Mouse (Mus musculus) adrenal gland, adult 18-20 months (tissue): ENCODE measurements around the gene Slc9a4. TPM values are rescaled to one million over a fixed set of nuclear protein-coding genes. Genes with fewer than 3 reads are reported as not detected.
"Not testable (repeated sequence)": the region's sequence is repeated elsewhere in the genome, so short reads cannot be mapped to it uniquely, and the experiment has no call there.

Experiments
- DNase-seq, 2 experiments: peaks; one replicate each; pipeline ENCODE4 v3.0.0; 2021 to 2022; ENCODE audit warnings: low spot score in 2 of 2
- long read RNA-seq, 2 experiments: library from polyadenylated mRNA; stranded (forward); transcript quantifications; one replicate each; pipeline ENCODE4 v2.0.0; 2021
- total RNA-seq, 2 experiments: library from RNA; stranded (reverse); gene quantifications; 1 replicate in 1 of 2; 2 replicates in 1 of 2; pipeline ENCODE4 v1.2.3; 2021

Slc9a4 gene
- not detected for total RNA-seq
- long read RNA-seq, experiment 1, result 0 reads
- long read RNA-seq, experiment 2, result 0 reads

- DNase-seq, result peak; percentile 14 to 25
Observed at GRCm38 (mm10) chr1:40579784-40580183, at the start of gene Slc9a4. Gene Slc9a4 (plus strand): TSS chr1:40580081.

- no peak for DNase-seq
Observed at GRCm38 (mm10) chr1:40537577-40537976, 42.3 kb upstream of the Slc9a4 start.

GRCm38 (mm10) chr1:40544650-40545049, 35.2 kb upstream of the Slc9a4 start:
- peak; percentile 38 to 47 for DNase-seq

- DNase-seq, result no peak
Observed at GRCm38 (mm10) chr1:40546645-40547044, 33.2 kb upstream of the Slc9a4 start.

- DNase-seq, result no peak
Observed at GRCm38 (mm10) chr1:40547064-40547572, 32.8 kb upstream of the Slc9a4 start.

- DNase-seq, result no peak
Observed at GRCm38 (mm10) chr1:40547762-40548161, 32.1 kb upstream of the Slc9a4 start.

- no peak for DNase-seq
Observed at GRCm38 (mm10) chr1:40569374-40569773, 10.5 kb upstream of the Slc9a4 start.

GRCm38 (mm10) chr1:40580269-40580668, 388 bp downstream of the Slc9a4 start:
- DNase-seq, result no peak

- DNase-seq, result no peak
Observed at GRCm38 (mm10) chr1:40586776-40587175, 6.9 kb downstream of the Slc9a4 start.

GRCm38 (mm10) chr1:40590931-40591330, 11.1 kb downstream of the Slc9a4 start:
- no peak for DNase-seq

- no peak for DNase-seq
Observed at GRCm38 (mm10) chr1:40597822-40598221, 17.9 kb downstream of the Slc9a4 start.

- DNase-seq, result not testable (repeated sequence)
Observed at GRCm38 (mm10) chr1:40599661-40600060, 19.8 kb downstream of the Slc9a4 start.

- no peak for DNase-seq
Observed at GRCm38 (mm10) chr1:40600394-40601327, 20.8 kb downstream of the Slc9a4 start.

- DNase-seq, result no peak
Observed at GRCm38 (mm10) chr1:40601461-40601860, 21.6 kb downstream of the Slc9a4 start.

- DNase-seq, result no peak
Observed at GRCm38 (mm10) chr1:40613219-40613618, 33.3 kb downstream of the Slc9a4 start.

- DNase-seq, result no peak
Observed at GRCm38 (mm10) chr1:40619093-40619492, 39.2 kb downstream of the Slc9a4 start.

GRCm38 (mm10) chr1:40619871-40620270, 40.0 kb downstream of the Slc9a4 start:
- DNase-seq, result no peak

- DNase-seq, result no peak
Observed at GRCm38 (mm10) chr1:40624954-40625353, 45.1 kb downstream of the Slc9a4 start.

GRCm38 (mm10) chr1:40626954-40627353, 47.1 kb downstream of the Slc9a4 start:
- no peak for DNase-seq

GRCm38 (mm10) chr1:40628443-40628842, 48.6 kb downstream of the Slc9a4 start:
- DNase-seq, result no peak

GRCm38 (mm10) chr1:40632407-40633062, 52.7 kb downstream of the Slc9a4 start:
- DNase-seq, result no peak

GRCm38 (mm10) chr1:40634608-40635007, 54.7 kb downstream of the Slc9a4 start:
- DNase-seq, result no peak
